Mouse (Mus musculus): Measurements from ENCODE around the gene Rala. TPM values are rescaled to one million over a fixed set of nuclear protein-coding genes. Genes with fewer than 3 reads are reported as not detected.

The Rala gene
- polyA plus RNA-seq (2016; fragmentation: Nextera tagmentation; extraction: Ambion mirVana): 80.0 and 86.1 TPM in 2 replicates

DNA sequence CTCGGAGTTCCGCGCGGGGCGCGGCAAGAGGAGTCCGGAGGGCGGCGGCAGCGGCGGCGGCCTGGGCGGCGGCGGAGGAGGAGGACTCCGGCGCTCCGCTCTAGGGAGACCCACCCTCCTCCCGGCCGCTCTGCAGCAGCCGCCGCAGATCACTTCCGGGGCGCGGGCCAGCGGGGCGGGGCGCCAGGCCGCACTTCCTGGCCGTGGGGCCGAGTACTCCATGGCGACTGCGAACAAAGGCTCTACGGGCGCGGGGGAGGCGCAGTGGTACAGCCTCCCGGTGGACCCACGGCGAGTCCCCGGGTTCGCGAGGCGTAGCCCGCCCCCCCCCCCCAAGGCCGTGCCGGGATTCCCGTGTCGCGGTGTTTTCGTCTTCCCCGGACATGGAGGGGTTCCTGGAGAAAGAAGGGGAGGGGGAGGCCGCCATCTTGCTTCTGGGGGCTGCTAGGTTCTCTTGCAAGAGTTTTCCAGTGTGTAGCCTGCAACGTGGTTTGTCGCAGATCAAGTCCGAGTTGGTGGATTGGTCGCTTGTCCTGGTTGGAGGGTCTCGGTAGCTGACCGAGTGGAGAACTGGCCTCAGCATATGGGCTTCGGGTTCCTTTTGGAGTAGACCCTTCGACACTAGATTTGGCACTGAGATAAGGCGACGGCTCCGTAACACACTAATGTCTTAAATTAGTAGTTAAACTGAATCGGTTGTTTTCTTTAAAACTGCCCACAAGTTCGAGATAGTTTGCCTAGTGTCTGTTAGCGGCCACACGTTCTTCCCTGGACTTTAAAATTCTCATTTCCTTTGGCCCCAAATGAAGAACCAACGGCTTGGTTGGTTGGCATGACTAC is at the start of gene Rala:
TSS of gene Rala (minus strand) at position 162 of the 840 bp plus-strand sequence.
- Histone ChIP-seq H3K9me3 (replicated peaks) (no peaks in the 10 kb centered on the region), H3K4me1 (replicated peaks) (peaks cover 8% of the 10 kb centered on the region), H3K27me3 (replicated peaks) (no peaks in the 10 kb centered on the region), H3K4me2 (peak within 1 kb of the TSS; percentile 94), H3K9ac (peak within 1 kb of the TSS; percentile 91), H3K4me3 (peak within 1 kb of the TSS; percentile 93), H3K36me3 (no peaks in the 10 kb centered on the region), H3K27ac (ENCODE audit: poor library complexity, severe bottlenecking) (peak within 1 kb of the TSS; percentile 81)
- 7% methylated on average over 69 of the region's 69 CpGs for WGBS
- ATAC-seq (ENCODE audit: insufficient number of reproducible peaks, low FRiP score): peak; percentile 99

DNA sequence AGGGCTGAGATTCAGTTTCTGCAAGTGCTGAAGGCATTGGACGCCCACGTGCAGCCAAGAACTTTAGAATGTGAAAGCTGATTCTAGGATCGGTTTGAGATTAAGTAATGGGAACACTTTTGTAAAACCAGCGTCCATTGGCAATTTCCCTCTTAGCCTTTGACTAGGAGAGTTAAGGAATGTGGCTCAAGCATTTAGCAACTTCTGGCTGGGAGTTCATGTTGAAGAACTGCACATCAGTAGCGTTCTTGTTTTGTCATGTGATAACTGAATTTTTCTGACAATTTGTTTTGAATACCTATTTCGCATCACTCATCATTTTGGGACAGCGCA is 49.4 kb upstream of the Rala start:
- 0 out of 2 replicates have a peak, but pooled peaks have one; percentile 5 for ATAC-seq (ENCODE audit: insufficient number of reproducible peaks, low FRiP score)
- H3K4me3 ChIP-seq: peak overlapping the region; percentile 73
- H3K27ac ChIP-seq (ENCODE audit: poor library complexity, severe bottlenecking): no peak overlapping the region
- no peaks in the 10 kb centered on the region for H3K27me3 ChIP-seq (replicated peaks)
- 37% methylated on average over 7 of the region's 7 CpGs for WGBS
- H3K4me1 ChIP-seq (replicated peaks): 0 out of 2 replicates have a peak, but pooled peaks cover 2% of the 10 kb centered on the region
- no peaks in the 10 kb centered on the region for H3K9me3 ChIP-seq (replicated peaks)
- H3K9ac ChIP-seq: peak overlapping the region; percentile 17; the same call in 1 of the 2 replicates
- peaks cover 4% of the 10 kb centered on the region; the same call in 1 of the 2 replicates for H3K36me3 ChIP-seq
- H3K4me2 ChIP-seq: peak overlapping the region; percentile 70

DNA sequence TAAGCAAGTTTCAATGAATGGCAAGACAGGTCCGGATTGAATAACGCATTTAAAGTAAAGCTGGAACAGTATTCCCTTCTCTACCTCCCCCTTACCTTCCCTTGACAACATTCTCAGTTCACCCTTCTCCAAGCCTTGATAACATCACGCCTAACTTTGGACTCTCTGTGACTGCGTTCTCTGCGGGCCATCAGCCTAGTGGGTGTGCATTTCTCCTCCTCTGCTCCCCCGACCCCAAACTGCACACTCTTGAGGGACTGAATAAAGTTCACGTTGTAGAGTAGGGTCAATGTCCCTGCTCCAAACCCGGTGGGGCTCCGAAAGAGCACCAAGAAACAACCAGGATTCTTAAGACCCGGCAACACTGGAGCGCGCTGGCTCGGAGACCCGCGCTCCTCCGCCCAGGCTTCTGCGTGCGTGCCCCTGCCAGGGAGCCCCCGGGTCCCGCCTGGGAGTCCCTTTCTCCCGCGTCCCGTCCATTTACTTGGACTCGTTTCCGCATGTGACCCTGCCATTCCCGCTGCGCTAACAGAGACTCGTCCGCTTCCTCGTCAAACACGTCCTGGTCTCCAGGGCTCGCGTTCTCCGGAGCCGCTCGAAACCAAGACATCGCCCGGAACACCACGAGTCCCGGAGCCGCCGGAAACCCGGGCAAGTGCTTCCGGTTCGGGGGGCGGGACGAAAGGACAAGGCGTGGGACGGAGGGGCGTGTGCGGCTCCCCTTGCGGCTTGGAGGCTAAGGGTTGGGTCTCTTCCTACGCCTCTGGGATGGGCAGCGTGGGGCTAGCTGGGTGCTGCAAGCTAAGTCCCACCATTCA is 48.9 kb upstream of the Rala start, which contains the start of gene Yae1d1:
TSS of gene Yae1d1 (minus strand) at position 653 of the 818 bp plus-strand sequence.
- Histone ChIP-seq H3K4me3 (peak within 1 kb of the TSS; percentile 73), H3K4me1 (replicated peaks) (0 out of 2 replicates have a peak, but pooled peaks cover 2% of the 10 kb centered on the region), H3K27ac (ENCODE audit: poor library complexity, severe bottlenecking) (peak within 1 kb of the TSS; percentile 91), H3K27me3 (replicated peaks) (no peaks in the 10 kb centered on the region), H3K9ac (peak within 1 kb of the TSS; percentile 78), H3K9me3 (replicated peaks) (no peaks in the 10 kb centered on the region), H3K36me3 (peaks cover 4% of the 10 kb centered on the region; the same call in 1 of the 2 replicates), H3K4me2 (peak within 1 kb of the TSS; percentile 70)
- WGBS: under 1% methylated on average over 54 of the region's 54 CpGs
- peak; percentile 95 for ATAC-seq (ENCODE audit: insufficient number of reproducible peaks, low FRiP score)

DNA sequence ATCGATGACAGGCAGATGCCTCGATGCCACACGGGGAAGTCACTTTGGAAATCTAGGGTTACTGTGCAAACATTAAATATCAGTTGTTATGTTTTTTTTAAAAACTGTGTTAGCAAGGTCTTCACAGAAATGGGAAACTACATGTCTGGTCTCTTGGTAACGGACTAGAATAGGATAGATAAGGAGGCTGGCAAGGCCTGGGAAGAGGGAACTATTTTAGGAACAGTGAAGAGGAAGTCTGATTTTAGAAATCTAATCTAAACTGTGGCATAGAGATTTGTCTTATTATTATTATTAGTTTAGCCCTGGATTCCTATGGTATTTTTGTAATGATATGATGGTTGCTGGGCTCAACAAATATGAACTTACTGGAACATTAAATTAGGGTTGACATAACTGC is 48.0 kb upstream of the Rala start:
- H3K9ac ChIP-seq: no peak overlapping the region
- H3K9me3 ChIP-seq (replicated peaks): no peaks in the 10 kb centered on the region
- no peak overlapping the region for H3K27ac ChIP-seq (ENCODE audit: poor library complexity, severe bottlenecking)
- no peaks in the 10 kb centered on the region for H3K27me3 ChIP-seq (replicated peaks)
- peak overlapping the region; percentile 20; the same call in 1 of the 2 replicates for H3K4me3 ChIP-seq
- peaks cover 12% of the 10 kb centered on the region for H3K36me3 ChIP-seq
- 20% methylated on average over 4 of the region's 4 CpGs for WGBS
- no peak for ATAC-seq (ENCODE audit: insufficient number of reproducible peaks, low FRiP score)
- 0 out of 2 replicates have a peak, but pooled peaks cover 2% of the 10 kb centered on the region for H3K4me1 ChIP-seq (replicated peaks)
- H3K4me2 ChIP-seq: peak overlapping the region; percentile 61

DNA sequence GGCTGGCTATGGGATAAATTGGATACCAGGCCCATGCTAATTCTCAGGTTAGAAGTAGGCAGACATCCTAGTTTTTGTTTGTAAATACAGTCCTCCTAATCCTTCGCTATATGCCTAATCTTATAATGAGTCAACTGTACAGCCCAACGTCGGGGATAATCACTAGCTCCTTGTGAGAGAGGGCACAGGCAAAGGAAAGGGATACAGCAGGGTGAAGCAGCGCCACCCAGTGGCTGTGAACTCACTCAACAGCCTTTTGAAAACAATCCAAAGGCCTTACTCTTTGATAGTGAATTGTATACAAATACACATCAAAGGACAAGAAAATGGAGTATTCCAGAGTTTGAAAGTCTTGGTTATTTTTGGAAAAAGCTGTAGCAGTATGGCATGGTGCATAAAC is 39.2 kb upstream of the Rala start:
- Histone ChIP-seq H3K9me3 (replicated peaks) (peaks cover 3% of the 10 kb centered on the region), H3K4me2 (no peak overlapping the region), H3K4me1 (replicated peaks) (no peaks in the 10 kb centered on the region), H3K27me3 (replicated peaks) (no peaks in the 10 kb centered on the region), H3K9ac (no peak overlapping the region), H3K4me3 (no peak overlapping the region), H3K27ac (ENCODE audit: poor library complexity, severe bottlenecking) (no peak overlapping the region), H3K36me3 (peaks cover 45% of the 10 kb centered on the region)
- no peak for ATAC-seq (ENCODE audit: insufficient number of reproducible peaks, low FRiP score)
- 47% methylated on average over 4 of the region's 4 CpGs for WGBS

DNA sequence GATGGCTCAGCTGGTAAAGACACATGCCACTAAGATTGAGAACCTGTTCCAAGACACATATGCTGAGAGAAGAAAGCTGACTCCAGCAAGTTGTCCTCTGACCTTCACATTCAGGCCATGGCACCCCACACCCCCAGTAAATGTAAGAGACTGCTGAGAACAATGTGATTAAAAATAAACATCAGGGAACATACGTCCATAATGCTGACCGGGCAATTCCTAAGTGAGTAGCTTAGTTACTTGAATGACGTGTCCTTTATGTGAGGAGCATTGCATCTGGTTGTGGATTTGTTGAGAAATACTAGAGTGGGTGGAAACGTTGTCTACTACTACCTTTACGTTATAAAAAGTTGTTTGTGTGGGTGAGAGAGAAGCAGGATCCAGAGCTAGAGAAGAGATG is 38.6 kb upstream of the Rala start:
- no peak for ATAC-seq (ENCODE audit: insufficient number of reproducible peaks, low FRiP score)
- H3K27ac ChIP-seq (ENCODE audit: poor library complexity, severe bottlenecking): no peak overlapping the region
- no peaks in the 10 kb centered on the region for H3K27me3 ChIP-seq (replicated peaks)
- peaks cover 3% of the 10 kb centered on the region for H3K9me3 ChIP-seq (replicated peaks)
- WGBS: 80% methylated on average over 5 of the region's 5 CpGs
- H3K4me1 ChIP-seq (replicated peaks): no peaks in the 10 kb centered on the region
- peaks cover 43% of the 10 kb centered on the region for H3K36me3 ChIP-seq
- no peak overlapping the region for H3K4me3 ChIP-seq
- no peak overlapping the region for H3K9ac ChIP-seq
- no peak overlapping the region for H3K4me2 ChIP-seq

DNA sequence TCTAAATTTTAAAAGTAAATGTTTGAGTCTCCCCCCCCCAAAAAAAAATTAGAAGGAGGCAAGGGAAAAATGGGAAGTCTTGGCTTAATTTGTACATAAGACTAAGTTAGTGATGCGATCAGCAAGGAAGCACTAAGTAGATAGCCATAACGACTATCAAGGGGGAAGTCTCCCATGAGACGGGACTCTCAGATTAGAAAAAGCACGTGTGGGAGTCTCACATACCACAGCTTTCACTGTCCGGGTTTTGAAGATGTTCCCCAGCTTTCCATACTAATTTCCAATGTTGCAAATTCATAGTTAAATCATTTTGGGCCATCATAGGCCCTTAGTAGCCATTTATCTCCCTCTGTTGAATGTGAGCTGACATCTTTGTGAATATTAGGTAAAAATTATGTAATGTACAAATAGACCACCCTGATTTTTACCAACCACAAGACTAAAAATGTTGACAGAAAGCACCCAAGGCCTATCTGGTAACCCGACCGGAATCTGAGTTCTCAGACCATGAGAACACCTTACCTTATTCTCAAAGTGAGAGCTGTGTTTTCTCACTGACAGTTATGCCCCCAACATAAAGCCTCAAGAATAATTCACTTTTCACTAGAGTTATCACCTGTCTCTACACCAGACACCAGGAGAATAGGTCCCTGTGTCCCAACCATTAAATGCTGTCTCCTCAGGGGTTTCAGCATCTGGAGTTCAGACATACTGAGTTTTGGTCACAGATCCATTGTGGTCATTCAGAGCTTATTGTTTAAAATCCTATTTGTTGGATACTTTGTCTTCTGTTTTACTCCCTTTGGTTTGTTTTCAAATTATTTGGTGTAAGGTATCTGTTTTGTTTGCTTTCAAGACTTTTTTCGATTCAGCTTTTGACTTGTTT is 33.1 kb upstream of the Rala start:
- no peak for ATAC-seq (ENCODE audit: insufficient number of reproducible peaks, low FRiP score)
- H3K27ac ChIP-seq (ENCODE audit: poor library complexity, severe bottlenecking): no peak overlapping the region
- H3K4me2 ChIP-seq: no peak overlapping the region
- no peak overlapping the region for H3K4me3 ChIP-seq
- 0 out of 2 replicates have a peak, but pooled peaks cover 5% of the 10 kb centered on the region for H3K36me3 ChIP-seq
- H3K27me3 ChIP-seq (replicated peaks): no peaks in the 10 kb centered on the region
- no peak overlapping the region for H3K9ac ChIP-seq
- no peaks in the 10 kb centered on the region for H3K4me1 ChIP-seq (replicated peaks)
- H3K9me3 ChIP-seq (replicated peaks): peaks cover 3% of the 10 kb centered on the region
- 59% methylated on average over 8 of the region's 8 CpGs for WGBS

DNA sequence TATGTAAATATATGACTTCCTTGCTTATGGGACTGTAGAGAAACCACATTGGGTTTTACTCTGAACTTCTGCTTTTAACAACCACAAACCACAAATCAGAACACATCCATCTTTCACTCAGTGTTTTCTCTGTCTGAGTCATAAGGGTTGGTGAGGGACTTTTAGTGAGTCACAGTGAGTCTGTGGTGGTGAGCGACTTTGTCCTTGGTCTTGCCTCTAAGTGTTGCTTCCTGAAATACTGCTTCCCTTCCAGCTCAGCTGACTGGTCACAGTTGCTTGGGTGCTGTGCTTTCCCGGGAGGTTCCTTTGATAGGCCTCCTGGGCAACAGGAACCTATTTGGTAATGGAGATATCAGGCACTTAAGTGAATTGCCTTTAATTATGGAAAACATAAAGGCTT is 31.9 kb upstream of the Rala start:
- Histone ChIP-seq H3K9ac (no peak overlapping the region), H3K36me3 (0 out of 2 replicates have a peak, but pooled peaks cover 3% of the 10 kb centered on the region), H3K9me3 (replicated peaks) (peaks cover 3% of the 10 kb centered on the region), H3K27ac (ENCODE audit: poor library complexity, severe bottlenecking) (no peak overlapping the region), H3K4me1 (replicated peaks) (no peaks in the 10 kb centered on the region), H3K4me2 (no peak overlapping the region), H3K4me3 (no peak overlapping the region), H3K27me3 (replicated peaks) (no peaks in the 10 kb centered on the region)
- no peak for ATAC-seq (ENCODE audit: insufficient number of reproducible peaks, low FRiP score)
- WGBS: 19% methylated on average over 2 of the region's 2 CpGs

DNA sequence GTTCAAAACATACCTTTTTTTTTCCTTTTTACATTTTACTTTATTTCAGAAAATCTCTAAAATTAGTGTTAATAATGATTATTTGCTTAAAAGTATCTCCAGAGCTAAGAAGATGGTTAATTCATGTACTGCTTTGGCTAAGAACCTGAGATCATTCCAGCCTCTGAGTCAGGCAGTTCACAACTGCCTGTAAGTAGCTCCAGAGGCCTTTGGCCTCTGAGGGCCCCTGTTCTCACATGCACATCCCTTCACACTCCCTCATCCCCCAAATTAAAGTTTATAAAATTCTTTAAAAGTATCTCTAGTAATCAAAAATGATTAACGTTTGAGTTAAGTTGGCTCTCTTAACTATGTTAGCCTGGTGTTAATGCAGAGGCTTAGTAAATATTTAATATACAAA is 31.4 kb upstream of the Rala start:
- 83% methylated on average over 1 of the region's 1 CpGs for WGBS
- H3K27me3 ChIP-seq (replicated peaks): no peaks in the 10 kb centered on the region
- ATAC-seq (ENCODE audit: insufficient number of reproducible peaks, low FRiP score): no peak
- H3K9ac ChIP-seq: no peak overlapping the region
- H3K36me3 ChIP-seq: 0 out of 2 replicates have a peak, but pooled peaks cover 3% of the 10 kb centered on the region
- H3K4me1 ChIP-seq (replicated peaks): no peaks in the 10 kb centered on the region
- H3K4me3 ChIP-seq: no peak overlapping the region
- no peak overlapping the region for H3K27ac ChIP-seq (ENCODE audit: poor library complexity, severe bottlenecking)
- peaks cover 3% of the 10 kb centered on the region for H3K9me3 ChIP-seq (replicated peaks)
- no peak overlapping the region for H3K4me2 ChIP-seq

- 0 out of 2 replicates have a peak, but pooled peaks cover 3% of the 10 kb centered on the region for H3K36me3 ChIP-seq
- peaks cover 3% of the 10 kb centered on the region for H3K9me3 ChIP-seq (replicated peaks)
- no peaks in the 10 kb centered on the region for H3K27me3 ChIP-seq (replicated peaks)
- no peaks in the 10 kb centered on the region for H3K4me1 ChIP-seq (replicated peaks)
- no peak overlapping the region for H3K4me2 ChIP-seq
- no peak overlapping the region for H3K9ac ChIP-seq
- 92% methylated on average over 9 of the region's 9 CpGs for WGBS
- no peak overlapping the region for H3K4me3 ChIP-seq
- no peak for ATAC-seq (ENCODE audit: insufficient number of reproducible peaks, low FRiP score)
- no peak overlapping the region for H3K27ac ChIP-seq (ENCODE audit: poor library complexity, severe bottlenecking)
Observed at GRCm38 (mm10) chr13:17974734-17975133, 30.7 kb upstream of the Rala start.
